Mouse (Mus musculus) right cerebral cortex, postnatal 10 days (tissue): ENCODE measurements around the gene Sertad1.
"Not testable (repeated sequence)": the region's sequence is repeated elsewhere in the genome, so short reads cannot be mapped to it uniquely, and the experiment has no call there.

Experiments used
- DNase-seq, 2 experiments: peaks; one replicate each; pipeline ENCODE4 v3.0.0; 2021; ENCODE audit warnings: low spot score in 2 of 2

The Sertad1 gene

DNA sequence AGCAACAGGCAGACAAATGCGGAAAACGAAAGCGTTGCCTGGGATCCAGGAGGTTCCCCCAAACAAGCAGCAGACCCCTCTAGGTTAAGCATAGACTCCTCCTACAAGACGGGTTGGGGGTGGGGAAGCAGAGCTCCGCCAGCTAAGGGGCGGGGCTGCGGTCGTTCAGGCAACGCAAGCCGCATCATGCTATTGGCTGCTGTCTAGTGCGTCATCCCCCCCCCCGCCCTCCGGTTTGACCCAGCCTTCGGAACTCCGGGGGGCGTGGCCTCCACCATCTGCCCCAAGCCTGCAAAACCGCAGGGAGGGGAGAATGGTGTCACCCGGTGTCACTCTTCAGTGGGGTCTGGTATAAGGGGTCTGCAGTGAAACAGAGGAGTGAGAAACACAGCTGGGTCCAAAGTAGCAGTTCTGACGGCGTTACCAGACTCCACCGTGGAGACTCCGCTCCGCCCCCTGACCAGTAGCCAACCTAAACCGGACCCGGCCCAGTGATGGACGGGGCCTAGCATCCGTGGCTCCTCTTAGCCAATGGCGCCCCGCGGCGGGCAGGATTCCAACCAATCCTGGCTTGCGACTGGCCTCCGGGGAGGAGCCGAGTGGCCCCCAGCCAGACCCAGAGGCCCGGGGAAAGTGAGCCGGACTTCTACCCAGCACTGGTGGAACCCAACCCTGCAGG lies 13.4 kb upstream of the Sertad1 start, which contains the start of gene Sertad3:
Gene Sertad3, plus strand, starts transcription at position 613 of the 679 bp plus-strand sequence.
- DNase-seq = peak; percentile 98 to 99

DNA sequence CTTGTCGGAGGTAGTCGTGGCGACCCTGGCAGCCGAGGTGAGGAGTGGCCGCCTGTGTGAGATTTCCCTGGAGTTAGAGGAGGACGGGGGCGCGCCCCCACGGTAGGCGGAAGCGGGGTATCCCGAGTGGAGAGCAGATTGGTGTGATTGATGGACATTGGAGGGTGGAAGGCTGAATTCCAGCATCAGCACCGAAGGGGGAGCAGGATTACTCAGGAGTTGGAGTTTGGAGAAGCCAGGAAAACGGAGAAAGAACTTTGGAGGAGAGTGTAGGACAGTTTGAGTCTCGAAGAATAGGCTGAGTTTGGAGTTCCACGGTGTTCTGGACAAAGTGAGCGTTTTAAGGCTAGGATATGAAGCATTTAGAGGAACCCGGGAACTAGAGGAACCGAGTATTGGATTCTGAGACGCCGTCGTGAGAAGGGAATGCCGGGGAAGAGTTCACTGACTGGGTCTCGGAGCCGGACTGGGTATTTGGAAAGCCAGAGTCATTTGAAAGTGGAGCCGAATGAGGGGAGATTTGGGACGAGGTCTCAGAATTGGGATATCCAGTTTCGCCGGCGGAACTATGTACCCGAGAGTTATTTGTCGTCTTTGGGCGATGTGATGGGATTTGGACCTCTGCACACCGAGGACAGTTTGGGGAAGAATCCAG lies 12.7 kb upstream of the Sertad1 start:
- DNase-seq = no peak

DNA sequence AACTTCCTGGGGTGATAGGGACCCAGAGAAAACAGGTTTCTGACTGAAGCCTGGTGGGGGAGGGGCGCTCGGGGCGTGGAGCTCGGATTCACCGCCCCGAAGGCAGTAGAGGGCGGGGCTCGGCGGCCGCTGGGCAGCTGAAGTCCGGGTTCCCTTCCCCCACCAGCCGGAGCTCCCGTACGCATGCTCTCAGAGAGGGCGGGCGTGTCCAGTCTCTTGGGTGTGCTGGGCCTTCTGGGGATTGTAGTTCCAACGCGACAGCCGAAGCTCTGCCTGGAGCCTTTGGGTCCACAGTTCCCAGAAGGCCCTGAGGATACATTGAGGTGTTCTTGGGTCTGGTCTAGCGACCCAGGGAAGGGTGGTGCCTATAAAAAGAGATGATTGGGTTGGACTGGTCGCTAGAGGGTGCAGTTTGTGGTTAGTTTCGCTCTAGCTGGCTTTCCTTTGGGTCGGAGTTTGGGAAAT lies 12.2 kb upstream of the Sertad1 start:
- peak; percentile 98 to 99 for DNase-seq

DNA sequence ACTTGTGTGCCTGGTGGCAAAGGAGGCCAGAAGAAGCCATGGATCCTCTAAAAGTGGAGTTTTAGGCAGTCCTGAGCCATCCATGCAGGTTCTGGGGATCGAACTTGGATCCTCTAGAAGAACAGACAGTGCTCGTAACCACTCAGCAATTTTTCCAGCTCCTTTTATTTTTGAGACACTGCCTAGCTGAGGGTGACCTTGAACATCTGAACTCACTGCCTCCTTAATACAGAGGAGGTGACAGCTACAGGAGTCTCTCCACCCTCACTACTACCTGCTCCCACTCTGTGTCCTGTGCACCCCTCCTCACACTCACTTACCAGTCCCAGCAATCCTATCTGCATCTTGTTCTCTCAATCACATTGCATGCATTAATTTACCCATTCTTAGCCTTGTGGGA lies 11.1 kb upstream of the Sertad1 start:
- no peak for DNase-seq

DNA sequence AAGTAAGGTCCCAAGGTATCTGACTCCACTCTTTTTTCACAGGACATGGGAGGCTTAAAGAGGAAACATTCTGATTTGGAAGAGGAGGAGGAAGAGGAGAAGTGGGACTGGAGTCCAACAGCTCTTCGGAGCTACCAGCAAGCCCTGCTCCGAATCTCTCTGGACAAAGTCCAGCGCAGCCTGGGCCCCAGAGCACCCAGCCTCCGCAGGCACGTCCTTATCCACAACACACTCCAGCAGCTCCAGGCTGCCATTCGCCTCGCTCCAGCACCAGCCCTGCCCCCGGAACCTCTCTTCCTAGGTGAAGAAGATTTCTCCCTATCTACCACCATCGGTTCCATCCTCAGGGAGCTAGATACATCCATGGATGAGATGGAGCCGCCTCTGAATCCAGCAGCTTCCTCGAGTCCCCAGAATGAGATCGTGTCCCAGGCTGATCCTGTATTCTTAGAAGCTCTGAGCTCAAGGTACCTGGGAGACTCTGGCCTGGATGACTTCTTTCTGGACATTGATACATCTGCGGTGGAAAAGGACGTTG lies 10.5 kb upstream of the Sertad1 start:
- DNase-seq = no peak

DNA sequence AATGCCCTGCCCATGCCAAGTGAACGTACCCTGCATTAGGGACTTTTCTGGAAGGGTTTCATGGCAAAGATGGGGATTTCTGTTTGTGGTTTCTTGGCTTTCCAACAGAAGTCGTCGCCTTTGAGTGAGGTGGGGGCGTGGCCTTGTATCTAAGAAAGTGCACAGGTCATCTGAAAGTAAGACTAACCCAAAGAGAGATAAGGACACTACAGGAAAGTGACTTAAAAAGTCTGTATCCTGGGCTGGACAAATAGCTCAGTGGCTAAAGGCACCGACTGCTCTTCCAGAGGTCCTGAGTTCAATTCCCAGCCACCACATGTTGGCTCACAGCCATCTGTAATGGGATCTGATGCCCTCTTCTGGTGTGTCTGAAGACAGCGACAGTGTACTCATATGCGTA lies 8.1 kb upstream of the Sertad1 start:
- no peak for DNase-seq

- DNase-seq = no peak
Observed at GRCm38 (mm10) chr7:27479750-27480149, 7.0 kb upstream of the Sertad1 start.

DNA sequence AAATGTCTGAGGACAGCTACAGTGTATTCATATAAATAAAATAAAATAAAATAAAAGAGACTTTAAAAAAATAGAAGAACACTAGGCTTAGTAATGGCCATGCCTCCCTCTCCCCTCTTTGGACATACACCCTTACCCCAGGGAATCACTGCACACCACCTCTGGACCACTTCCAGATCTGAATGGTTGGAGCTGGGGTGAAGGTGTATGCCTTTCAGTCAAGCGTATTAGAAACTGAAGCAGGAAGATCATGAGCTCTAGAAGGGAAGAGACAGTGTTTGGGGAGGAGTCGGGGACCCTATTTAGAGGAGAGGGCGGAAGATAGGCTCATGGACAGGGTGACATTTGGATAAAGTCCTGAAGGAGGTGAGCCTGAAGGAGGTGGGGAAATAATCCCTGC lies 6.2 kb upstream of the Sertad1 start:
- no peak for DNase-seq

- DNase-seq = no peak
Observed at GRCm38 (mm10) chr7:27480927-27481626, 5.6 kb upstream of the Sertad1 start.

- peak; percentile 77 to 81 for DNase-seq
Observed at GRCm38 (mm10) chr7:27481627-27481969, 5.1 kb upstream of the Sertad1 start.

GRCm38 (mm10) chr7:27483860-27484259 lies 2.9 kb upstream of the Sertad1 start:
- no peak for DNase-seq

DNA sequence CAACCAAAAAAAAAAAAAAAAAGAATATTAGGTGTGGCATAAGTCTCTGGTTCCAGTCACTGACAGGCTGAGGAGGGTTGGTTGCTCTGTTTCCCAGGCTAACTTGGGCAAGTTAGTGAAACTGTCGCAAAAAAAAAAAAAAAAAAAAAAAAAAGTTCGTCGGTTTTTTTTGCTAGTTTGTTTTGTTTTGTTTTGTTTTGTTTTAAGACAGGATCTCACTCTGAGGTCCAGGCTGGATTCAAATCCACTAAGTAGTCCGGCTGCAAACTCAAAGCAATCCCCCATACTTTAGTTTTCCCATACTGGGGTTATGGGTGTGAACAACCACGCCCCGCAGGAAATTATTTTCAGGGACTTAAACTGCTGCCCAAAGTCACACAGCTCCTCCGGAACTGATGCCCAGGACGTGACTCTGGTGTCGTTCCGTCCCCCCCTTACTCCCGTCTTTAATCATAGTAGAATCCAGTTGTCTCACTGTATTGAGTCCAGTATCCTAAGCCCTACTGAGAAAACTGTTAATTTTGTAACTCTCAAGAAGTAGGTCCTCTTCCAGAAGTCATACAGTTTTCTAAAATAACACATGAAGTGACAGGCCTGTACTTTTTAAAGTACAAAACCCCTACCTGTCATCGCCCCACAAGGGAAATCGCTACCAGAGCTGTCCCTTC lies 474 bp upstream of the Sertad1 start:
- peak in 1 of 2 experiments; percentile 35 for DNase-seq

- DNase-seq = peak; percentile 73 to 80
Observed at GRCm38 (mm10) chr7:27487740-27488268, 1.1 kb downstream of the Sertad1 start.

GRCm38 (mm10) chr7:27489270-27489869 lies 2.7 kb downstream of the Sertad1 start:
- no peak for DNase-seq

- no peak for DNase-seq
Observed at GRCm38 (mm10) chr7:27490227-27490542, 3.5 kb downstream of the Sertad1 start.

DNA sequence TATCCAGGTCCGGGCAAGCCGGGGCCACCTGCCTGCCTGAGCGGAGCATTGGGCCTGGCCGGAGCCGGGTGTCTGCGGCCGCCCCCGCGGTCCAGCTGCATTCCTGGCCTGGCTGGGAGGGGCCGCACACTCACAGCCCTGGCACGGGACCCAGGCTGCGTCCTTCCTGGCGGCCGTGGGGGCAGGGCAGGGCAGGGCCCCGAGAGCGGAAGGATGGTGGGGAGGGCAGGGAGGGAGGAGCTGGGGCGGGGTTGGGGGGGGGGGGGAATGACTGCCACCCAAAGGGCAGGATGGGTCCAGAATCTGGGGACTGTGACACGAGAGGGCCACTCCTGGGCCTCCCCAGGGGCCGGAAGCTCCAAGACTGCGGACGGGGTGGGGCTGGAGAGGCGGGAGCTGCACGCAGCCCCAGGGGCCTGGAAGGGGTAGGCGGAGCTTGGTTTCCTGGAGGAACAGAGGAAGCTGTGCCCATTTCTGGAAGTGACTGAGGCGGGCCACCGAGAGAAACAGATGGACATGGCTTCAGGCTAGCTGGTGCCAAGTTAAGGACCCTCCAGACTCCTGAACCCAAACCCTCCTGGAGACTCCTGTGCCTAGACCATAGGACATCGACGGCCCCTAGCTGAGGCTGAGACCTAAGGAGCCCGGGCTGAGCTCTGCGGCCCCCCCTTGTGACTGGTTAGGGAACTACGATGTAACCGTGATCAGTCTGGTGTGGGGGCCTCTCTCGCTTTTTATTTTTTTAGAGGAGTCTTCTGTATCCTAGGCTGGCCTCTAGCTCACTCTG lies 4.0 kb downstream of the Sertad1 start:
- DNase-seq = peak; percentile 78 to 85

- DNase-seq = no peak
Observed at GRCm38 (mm10) chr7:27491856-27492255, 5.1 kb downstream of the Sertad1 start.

DNA sequence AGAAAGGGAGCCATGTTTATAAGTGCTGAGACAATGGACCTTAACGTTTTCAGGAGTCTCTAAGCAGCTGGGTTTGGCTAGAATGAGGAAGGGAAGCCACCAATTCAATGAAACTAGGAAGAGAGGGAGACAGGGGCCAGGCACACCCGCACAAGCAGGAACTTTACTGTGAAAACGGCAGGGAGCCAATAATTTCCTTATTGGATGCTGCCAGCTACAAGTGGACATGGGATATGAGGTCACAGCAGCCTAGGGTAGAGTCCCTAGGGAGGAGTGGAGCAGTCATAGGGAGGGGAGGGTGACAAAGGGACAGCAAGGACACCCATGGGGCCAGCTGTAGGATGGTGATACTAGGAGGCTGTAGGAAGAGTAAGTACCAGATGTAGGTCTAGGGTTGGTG lies 6.3 kb downstream of the Sertad1 start:
- DNase-seq = no peak

- DNase-seq = no peak
Observed at GRCm38 (mm10) chr7:27493450-27493849, 6.7 kb downstream of the Sertad1 start.

DNA sequence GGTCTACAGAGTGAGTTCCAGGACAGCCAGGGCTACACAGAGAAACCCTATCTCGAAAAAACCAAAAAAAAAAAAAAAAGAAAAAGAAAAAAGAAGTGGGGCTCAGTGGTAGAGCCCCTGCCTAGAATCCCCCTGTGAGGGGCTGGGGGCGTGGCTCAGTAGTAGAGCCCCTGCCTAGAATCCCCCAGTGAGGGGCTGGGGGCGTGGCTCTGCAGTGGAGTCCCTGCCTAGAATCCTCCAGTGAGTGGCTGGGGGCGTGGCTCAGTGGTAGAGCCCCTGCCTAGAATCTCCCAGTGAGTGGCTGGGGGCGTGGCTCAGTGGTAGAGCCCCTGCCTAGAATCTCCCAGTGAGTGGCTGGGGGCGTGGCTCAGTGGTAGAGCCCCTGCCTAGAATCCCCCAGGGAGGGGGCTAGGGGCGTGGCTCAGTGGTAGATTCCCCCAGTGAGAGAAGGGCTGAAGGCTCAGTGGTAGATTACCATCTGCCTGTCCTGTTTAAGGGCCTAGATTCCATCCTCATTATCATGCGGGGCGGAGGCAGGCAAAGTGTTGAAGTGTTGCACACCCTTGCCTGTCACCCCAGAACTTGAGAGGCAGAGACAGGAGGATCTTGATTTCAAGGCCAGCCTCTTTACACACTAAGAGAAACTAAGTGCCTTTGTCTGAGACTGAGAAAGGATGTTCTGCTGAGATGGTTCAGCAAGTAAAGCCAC lies 8.1 kb downstream of the Sertad1 start:
- DNase-seq = not testable (repeated sequence)
